Mouse (Mus musculus) CH12.LX (cell line): ENCODE measurements around the gene Tfap2a. TPM values are rescaled to one million over a fixed set of nuclear protein-coding genes. Genes with fewer than 3 reads are reported as not detected.

ENCODE experiments used
- DNase-seq: peaks from one replicate; pipeline ENCODE4 v3.0.0-alpha.2; 2013; ENCODE audit errors: extremely low read depth
- H3K27ac ChIP-seq: 2 replicates; pipeline ENCODE4 v1.5.1; 2012; ENCODE audit warnings: low read depth, mild to moderate bottlenecking, control low read depth, moderate library complexity; ENCODE audit not compliant: insufficient read depth
- H3K27me3 ChIP-seq: replicated peaks from 2 replicates; pipeline ENCODE3; 2012; ENCODE audit warnings: inconsistent platforms
- H3K36me3 ChIP-seq, 2 experiments: replicated peaks in 1 of 2; 2 replicates each; pipeline versions ENCODE3 to v1.6.1; 2012; ENCODE audit warnings: inconsistent platforms in 1 of 2, low read length in 1 of 2, mild to moderate bottlenecking in 1 of 2, mixed read lengths in 1 of 2, moderate library complexity in 1 of 2; ENCODE audit not compliant: control insufficient read depth in 1 of 2, insufficient read depth in 1 of 2
- H3K4me1 ChIP-seq, 2 experiments: 2 replicates each; pipeline ENCODE4 v1.6.1; 2012; ENCODE audit warnings: inconsistent platforms in 1 of 2, moderate library complexity in 1 of 2; ENCODE audit not compliant: insufficient read depth in 2 of 2, control insufficient read depth in 1 of 2
- H3K4me2 ChIP-seq: 2 replicates; pipeline ENCODE4 v1.6.1; 2012; ENCODE audit warnings: low read depth, mild to moderate bottlenecking, control low read depth; ENCODE audit not compliant: poor library complexity, insufficient read depth, severe bottlenecking
- H3K4me3 ChIP-seq, 3 experiments: fragments of 150-350 bp in 1 of 3; sonication (generic) in 1 of 3; replicated peaks in 1 of 3; 2 replicates each; pipeline versions ENCODE3 to v1.5.1; 2011 to 2012; ENCODE audit warnings: low read depth in 2 of 3, low read length in 2 of 3, mild to moderate bottlenecking in 2 of 3, moderate library complexity in 2 of 3, control low read depth in 1 of 3, improper control_type of control experiment in 1 of 3, inconsistent platforms in 1 of 3, mixed read lengths in 1 of 3; ENCODE audit not compliant: poor library complexity in 1 of 3
- H3K79me2 ChIP-seq: replicated peaks from 2 replicates; pipeline ENCODE4 v1.6.1; 2012; ENCODE audit warnings: mild to moderate bottlenecking, moderate library complexity; ENCODE audit not compliant: control insufficient read depth, poor library complexity, insufficient read depth, severe bottlenecking; ENCODE audit errors: extremely low read depth
- H3K9ac ChIP-seq: 2 replicates; pipeline ENCODE4 v1.6.1; 2012; ENCODE audit warnings: low read depth, mild to moderate bottlenecking, control low read depth, moderate library complexity; ENCODE audit not compliant: insufficient read depth
- H3K9me3 ChIP-seq: replicated peaks from 2 replicates; pipeline ENCODE3; 2012; ENCODE audit warnings: low read length, inconsistent platforms, mixed read lengths
- CHD2 ChIP-seq: IDR thresholded peaks from 2 replicates; pipeline ENCODE4 v1.6.1; 2011; ENCODE audit warnings: low read length, improper control_type of control experiment
- E2F4 ChIP-seq: IDR thresholded peaks from 2 replicates; pipeline ENCODE4 v1.6.1; 2011; ENCODE audit warnings: low read depth, low read length, improper control_type of control experiment; ENCODE audit not compliant: insufficient replicate concordance
- ELF1 ChIP-seq: IDR thresholded peaks from 2 replicates; pipeline ENCODE4 v1.6.1; 2014; ENCODE audit warnings: low read depth, mild to moderate bottlenecking, inconsistent platforms, low read length, improper control_type of control experiment
- ETS1 ChIP-seq: conservative IDR thresholded peaks from 2 replicates; pipeline ENCODE4 v1.6.1; 2012; ENCODE audit warnings: low read depth, mild to moderate bottlenecking, inconsistent platforms, low read length, improper control_type of control experiment, moderate library complexity
- GABPA ChIP-seq: IDR thresholded peaks from 2 replicates; pipeline ENCODE4 v1.6.1; 2012; ENCODE audit warnings: low read depth, low read length, improper control_type of control experiment, inconsistent platforms; ENCODE audit not compliant: insufficient replicate concordance
- HCFC1 ChIP-seq: IDR thresholded peaks from 2 replicates; pipeline ENCODE4 v1.6.1; 2012; ENCODE audit warnings: low read depth, mild to moderate bottlenecking, inconsistent platforms, low read length, improper control_type of control experiment
- IRF4 ChIP-seq: IDR thresholded peaks from 2 replicates; pipeline ENCODE4 v1.6.1; 2014; ENCODE audit warnings: low read depth, mild to moderate bottlenecking, inconsistent platforms, low read length, improper control_type of control experiment
- JUN ChIP-seq: IDR thresholded peaks from 2 replicates; pipeline ENCODE4 v1.6.1; 2011; ENCODE audit warnings: low read depth, mild to moderate bottlenecking, low read length, improper control_type of control experiment, moderate library complexity; ENCODE audit not compliant: insufficient read depth
- JUND ChIP-seq: conservative IDR thresholded peaks from 2 replicates; pipeline ENCODE4 v1.6.1; 2011; ENCODE audit warnings: low read depth, low read length, improper control_type of control experiment
- KAT2A ChIP-seq: IDR thresholded peaks from 2 replicates; pipeline ENCODE4 v1.6.1; 2012; ENCODE audit warnings: low read length, improper control_type of control experiment, inconsistent platforms; ENCODE audit not compliant: insufficient replicate concordance
- MAFK ChIP-seq: IDR thresholded peaks from 2 replicates; pipeline ENCODE4 v1.6.1; 2011; ENCODE audit warnings: low read length, improper control_type of control experiment; ENCODE audit not compliant: insufficient replicate concordance
- MAX ChIP-seq: IDR thresholded peaks from 2 replicates; pipeline ENCODE4 v1.6.1; 2011; ENCODE audit warnings: low read length, improper control_type of control experiment
- MAZ ChIP-seq: IDR thresholded peaks from 2 replicates; pipeline ENCODE4 v1.6.1; 2012; ENCODE audit warnings: low read depth, mild to moderate bottlenecking, inconsistent platforms, low read length, improper control_type of control experiment, moderate library complexity
- MXI1 ChIP-seq: IDR thresholded peaks from 2 replicates; pipeline ENCODE4 v1.6.1; 2011; ENCODE audit warnings: mild to moderate bottlenecking, low read depth, low read length, improper control_type of control experiment
- MYC ChIP-seq: IDR thresholded peaks from 2 replicates; pipeline ENCODE4 v1.6.1; 2011; ENCODE audit warnings: low read depth, mild to moderate bottlenecking, improper control_type of control experiment, low read length
- NELFE ChIP-seq: IDR thresholded peaks from 2 replicates; pipeline ENCODE4 v1.6.1; 2011; ENCODE audit warnings: low read depth, low read length, improper control_type of control experiment
- POLR2AphosphoS2 ChIP-seq: IDR thresholded peaks from 2 replicates; pipeline ENCODE4 v1.6.1; 2011; ENCODE audit warnings: low read depth, low read length, improper control_type of control experiment
- SIN3A ChIP-seq: IDR thresholded peaks from 2 replicates; pipeline ENCODE4 v1.6.1; 2012; ENCODE audit warnings: low read length, improper control_type of control experiment, inconsistent platforms
- SMC3 ChIP-seq: IDR thresholded peaks from 2 replicates; pipeline ENCODE4 v1.6.1; 2011; ENCODE audit warnings: low read depth, low read length, improper control_type of control experiment
- TBP ChIP-seq: conservative IDR thresholded peaks from 2 replicates; pipeline ENCODE4 v1.6.1; 2011; ENCODE audit warnings: low read depth, low read length, improper control_type of control experiment
- UBTF ChIP-seq: IDR thresholded peaks from 2 replicates; pipeline ENCODE4 v1.6.1; 2012; ENCODE audit warnings: low read depth, mild to moderate bottlenecking, inconsistent platforms, low read length, improper control_type of control experiment, moderate library complexity
- USF1 ChIP-seq: IDR thresholded peaks from 2 replicates; pipeline ENCODE4 v1.6.1; 2014; ENCODE audit warnings: low read depth, mild to moderate bottlenecking, inconsistent platforms, low read length, improper control_type of control experiment
- USF2 ChIP-seq: conservative IDR thresholded peaks from 2 replicates; pipeline ENCODE4 v1.6.1; 2011; ENCODE audit warnings: low read depth, low read length, improper control_type of control experiment
- ZKSCAN1 ChIP-seq: IDR thresholded peaks from 2 replicates; pipeline ENCODE4 v1.6.1; 2012; ENCODE audit warnings: low read depth, inconsistent platforms, low read length, improper control_type of control experiment, borderline replicate concordance
- ZNF384 ChIP-seq: IDR thresholded peaks from 2 replicates; pipeline ENCODE4 v1.6.1; 2012; ENCODE audit warnings: low read depth, low read length, improper control_type of control experiment, inconsistent platforms
- dilution Hi-C: fragments of 300-500 bp; cut with MboI; formaldehyde crosslinking; loops from 2 replicates; pipeline ENCODE4 v1.14.3; 2020; ENCODE audit warnings: low sequenced_read_pairs; ENCODE audit not compliant: extremely low pct_unique_long_range_greater_than_20kb, extremely low pct_ligation_motif_present
- in situ Hi-C: fragments of 300-500 bp; cut with MboI; formaldehyde crosslinking; loops from 3 replicates; pipeline ENCODE4 v1.14.3; 2019; ENCODE audit warnings: low sequenced_read_pairs, low pct_ligation_motif_present, low pct_unique_long_range_greater_than_20kb, mixed read lengths
- polyA plus RNA-seq: library from polyadenylated mRNA; unstranded; fragments of >175 nt; gene quantifications from 2 replicates; pipeline ENCODE4 v1.2.1, GENCODE M21; 2012; ENCODE audit warnings: low read depth; ENCODE audit not compliant: insufficient read length
- total RNA-seq, 2 experiments: library from RNA; depleted of rRNA; stranded (reverse); fragments of 300-350 nt in 1 of 2; fragments of >200 nt in 1 of 2; gene quantifications; 2 replicates each; pipeline ENCODE4 v1.2.3; 2012 to 2014

Gene Tfap2a
- total and polyA plus RNA-seq, 3 experiments: not detected

- in situ Hi-C loops: no loop called here
- Histone ChIP-seq H3K9me3 (no peaks in the 10 kb centered on the region), H3K36me3 (no peaks in the 10 kb centered on the region)
Measured at GRCm38 (mm10) chr13:40702361-40703122, 35.6 kb downstream of the Tfap2a start.

DNA sequence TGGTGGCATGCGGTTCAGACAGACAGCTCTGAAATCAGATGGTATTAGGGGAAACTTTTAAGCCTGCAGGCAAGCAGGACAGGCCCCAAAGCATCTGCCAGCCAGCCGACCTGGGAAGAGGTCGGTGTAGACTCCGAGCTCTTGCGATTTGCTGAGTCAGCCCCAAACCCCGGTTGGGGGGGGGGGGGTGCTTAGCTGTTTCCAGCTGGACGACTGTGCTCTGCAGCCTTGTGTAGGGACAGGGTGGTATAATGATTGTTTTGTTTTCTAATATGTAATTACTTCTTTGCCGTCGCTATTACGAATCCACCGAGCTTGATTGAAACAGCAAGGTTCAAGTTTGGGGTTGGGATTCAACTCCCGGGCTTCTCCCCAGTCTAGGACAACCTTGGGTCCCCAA is 36.5 kb downstream of the Tfap2a start:
- TF ChIP-seq MYC (no peak), SMC3 (no peak), USF1 (no peak), GABPA (no peak), SIN3A (no peak), E2F4 (no peak), MAZ (no peak), UBTF (no peak), IRF4 (no peak), NELFE (no peak), ZNF384 (no peak), JUND (no peak), MXI1 (no peak)
- TF ChIP-seq, all 38 proteins: peak for 0
- Histone ChIP-seq H3K27ac (no peak overlapping the region), H3K9ac (no peak overlapping the region), H3K36me3 (no peaks in the 10 kb centered on the region), H3K4me2 (no peak overlapping the region), H3K9me3 (no peaks in the 10 kb centered on the region), H3K27me3 (no peaks in the 10 kb centered on the region), H3K4me1 (no peaks in the 10 kb centered on the region), H3K79me2 (no peaks in the 10 kb centered on the region), H3K4me3 (no peak overlapping the region)
- DNase-seq: no peak
- dilution Hi-C loops (no loop called here), in situ Hi-C loops (no loop called here)

More at GRCm38 (mm10) chr13:40702361-40703122, 35.6 kb downstream of the Tfap2a start:
- TF ChIP-seq JUND (no peak), KAT2A (no peak), CHD2 (no peak), ZKSCAN1 (no peak), POLR2AphosphoS2 (no peak), USF2 (no peak), MXI1 (no peak), TBP (no peak), HCFC1 (no peak), MAX (no peak), MAZ (no peak), ELF1 (no peak), MAFK (no peak), ETS1 (no peak), JUN (no peak)
- TF ChIP-seq, all 38 proteins: peak for 0
- Histone ChIP-seq H3K4me2 (no peak overlapping the region), H3K4me1 (no peaks in the 10 kb centered on the region), H3K4me3 (no peak overlapping the region), H3K79me2 (no peaks in the 10 kb centered on the region), H3K27ac (no peak overlapping the region), H3K27me3 (no peaks in the 10 kb centered on the region), H3K9ac (no peak overlapping the region)
- dilution Hi-C loops: no loop called here
- no peak for DNase-seq
